Mouse (Mus musculus): Measurements from ENCODE around the gene Tmprss11g.

The Tmprss11g gene

GRCm38 (mm10) chr5:86518500-86518899, at the start of gene Tmprss11g:
Tmprss11g (minus strand) TSS chr5:86518600.
- DNase-seq (ENCODE audit: low spot score in 2 of 2): no peak

GRCm38 (mm10) chr5:86546693-86547092, 28.3 kb upstream of the Tmprss11g start:
- no peak for DNase-seq (ENCODE audit: low spot score in 2 of 2)

GRCm38 (mm10) chr5:86540601-86541000, 22.2 kb upstream of the Tmprss11g start:
- no peak for DNase-seq (ENCODE audit: low spot score in 2 of 2)

- DNase-seq (ENCODE audit: low spot score in 2 of 2): peak; percentile 27 to 46
Observed at GRCm38 (mm10) chr5:86528725-86529124, 10.3 kb upstream of the Tmprss11g start.

- DNase-seq (ENCODE audit: low spot score in 2 of 2): no peak
Observed at GRCm38 (mm10) chr5:86511538-86511937, 6.9 kb downstream of the Tmprss11g start.

- no peak for DNase-seq (ENCODE audit: low spot score in 2 of 2)
Observed at GRCm38 (mm10) chr5:86493453-86493852, 24.9 kb downstream of the Tmprss11g start.

- DNase-seq (ENCODE audit: low spot score in 2 of 2): no peak
Observed at GRCm38 (mm10) chr5:86482562-86482961, 35.8 kb downstream of the Tmprss11g start.

- DNase-seq (ENCODE audit: low spot score in 2 of 2): no peak
Observed at GRCm38 (mm10) chr5:86482031-86482430, 36.4 kb downstream of the Tmprss11g start.

GRCm38 (mm10) chr5:86473859-86474258, 44.5 kb downstream of the Tmprss11g start:
- no peak for DNase-seq (ENCODE audit: low spot score in 2 of 2)

- no peak for DNase-seq (ENCODE audit: low spot score in 2 of 2)
Observed at GRCm38 (mm10) chr5:86468890-86469289, 49.5 kb downstream of the Tmprss11g start, which contains the start of gene Tmprss11a. Tmprss11a (minus strand) TSS chr5:86468990.

GRCm38 (mm10) chr5:86439306-86439705, 79.1 kb downstream of the Tmprss11g start:
- no peak for DNase-seq (ENCODE audit: low spot score in 2 of 2)

- peak in 1 of 2 experiments; percentile 25 for DNase-seq (ENCODE audit: low spot score in 2 of 2)
Observed at GRCm38 (mm10) chr5:86438548-86438947, 79.9 kb downstream of the Tmprss11g start.

All from right cerebral cortex, postnatal 10 days (tissue).